Mouse (Mus musculus): ENCODE results near the gene Disc1.

- no peak for TF ChIP-seq CTCF (IDR thresholded peaks at IDR 0.05; ENCODE audit: low read depth)
- TF ChIP-seq EP300 (IDR thresholded peaks at IDR 0.05; ENCODE audit: low read depth), result no peak
Measured at GRCm38 (mm10) chr8:125196573-125197094, 142.6 kb downstream of the Disc1 start.

Data from liver, postnatal 0 days (tissue).